Mouse (Mus musculus) midbrain, embryonic 11.5 days (tissue): ENCODE measurements around the gene Rbm46. TPM values are rescaled to one million over a fixed set of nuclear protein-coding genes. Genes with fewer than 3 reads are reported as not detected.

Source experiments
- ATAC-seq: fragments of 200-750 bp; cut with Nextera tagmentation; 2 replicates; pipeline ENCODE4 v1.8.0; 2017; ENCODE audit warnings: moderate TSS enrichment, moderate library complexity; ENCODE audit not compliant: low FRiP score
- DNase-seq: peaks from one replicate; pipeline ENCODE4 v3.0.0; 2015; ENCODE audit warnings: low spot score; ENCODE audit errors: missing footprints
- H3K27ac ChIP-seq: fragments of 300-500 bp; sonication (generic); 2 replicates; pipeline ENCODE4 v1.5.1; 2014; ENCODE audit warnings: low read depth, low read length
- H3K27me3 ChIP-seq: fragments of 300-500 bp; sonication (generic); 2 replicates; pipeline ENCODE4 v1.6.1; 2014; ENCODE audit warnings: mild to moderate bottlenecking, low read length, moderate library complexity, mixed read lengths; ENCODE audit not compliant: control insufficient read depth, insufficient read depth
- H3K36me3 ChIP-seq: fragments of 300-500 bp; sonication (generic); 2 replicates; pipeline ENCODE4 v1.6.1; 2014; ENCODE audit warnings: mild to moderate bottlenecking, low read length, moderate library complexity, mixed read lengths; ENCODE audit not compliant: control insufficient read depth, insufficient read depth
- H3K4me1 ChIP-seq: fragments of 300-500 bp; sonication (generic); 2 replicates; pipeline ENCODE4 v1.6.1; 2014; ENCODE audit warnings: low read length; ENCODE audit not compliant: control insufficient read depth, insufficient read depth
- H3K4me2 ChIP-seq: fragments of 300-500 bp; sonication (generic); 2 replicates; pipeline ENCODE4 v1.6.1; 2014; ENCODE audit warnings: mild to moderate bottlenecking, moderate library complexity
- H3K4me3 ChIP-seq: fragments of 300-500 bp; sonication (generic); 2 replicates; pipeline ENCODE4 v1.5.1; 2014; ENCODE audit warnings: low read depth, low read length
- H3K9ac ChIP-seq: fragments of 300-500 bp; sonication (generic); 2 replicates; pipeline ENCODE4 v1.6.1; 2014; ENCODE audit warnings: low read length
- H3K9me3 ChIP-seq: fragments of 300-500 bp; sonication (generic); 2 replicates; pipeline ENCODE4 v1.6.1; 2016; ENCODE audit warnings: low read length; ENCODE audit not compliant: control insufficient read depth
- WGBS: fragments of 180-500 bp; shearing (Covaris S2); extraction: QIAGEN DNeasy Blood & Tissue Kit; methylation state at CpG from one replicate; pipeline ENCODE4 v1.1.7; 2014; 5-methylcytosine and 5-hydroxymethylcytosine counted together
- polyA plus RNA-seq: library from polyadenylated mRNA; unstranded; fragments of >200 nt; fragmentation: Nextera tagmentation; extraction: Ambion mirVana; gene quantifications from 2 replicates; pipeline ENCODE4 v1.2.1, GENCODE M21; 2014

The Rbm46 gene
- 4.5 and 6.0 TPM in 2 replicates for polyA plus RNA-seq

DNA sequence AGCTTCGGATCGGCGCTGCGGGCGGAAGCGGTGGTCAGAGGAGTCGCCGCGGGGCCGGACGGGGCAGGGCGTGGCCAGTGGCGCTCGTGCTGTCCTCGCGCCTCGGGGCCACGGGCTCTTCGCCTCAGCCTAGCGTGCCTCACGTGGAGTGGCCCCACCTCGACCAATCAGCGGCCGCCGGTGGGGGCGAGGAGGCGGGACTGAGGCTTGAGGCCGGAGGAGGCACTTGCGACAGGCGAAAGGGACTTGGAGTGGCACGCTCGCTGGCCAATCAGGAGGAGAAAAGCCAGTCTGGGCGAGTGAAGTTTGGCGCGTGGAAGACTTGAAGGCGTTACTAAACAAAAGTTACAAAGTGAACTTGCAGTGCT lies at the start of gene Rbm46:
TSS of gene Rbm46 (minus strand) at position 112 of the 368 bp plus-strand sequence.
- peak; percentile 95 for ATAC-seq
- Histone ChIP-seq H3K36me3 (no peaks in the 10 kb centered on the region), H3K4me3 (peak within 1 kb of the TSS; percentile 14), H3K4me1 (no peaks in the 10 kb centered on the region), H3K9me3 (no peaks in the 10 kb centered on the region; the same call in 1 of the 2 replicates), H3K27ac (no peak within 1 kb of the TSS), H3K9ac (no peak within 1 kb of the TSS), H3K27me3 (peaks cover 17% of the 10 kb centered on the region), H3K4me2 (peak within 1 kb of the TSS; percentile 41)
- 27% methylated on average over 36 of the region's 36 CpGs for WGBS
- DNase-seq, result peak; percentile 95

DNA sequence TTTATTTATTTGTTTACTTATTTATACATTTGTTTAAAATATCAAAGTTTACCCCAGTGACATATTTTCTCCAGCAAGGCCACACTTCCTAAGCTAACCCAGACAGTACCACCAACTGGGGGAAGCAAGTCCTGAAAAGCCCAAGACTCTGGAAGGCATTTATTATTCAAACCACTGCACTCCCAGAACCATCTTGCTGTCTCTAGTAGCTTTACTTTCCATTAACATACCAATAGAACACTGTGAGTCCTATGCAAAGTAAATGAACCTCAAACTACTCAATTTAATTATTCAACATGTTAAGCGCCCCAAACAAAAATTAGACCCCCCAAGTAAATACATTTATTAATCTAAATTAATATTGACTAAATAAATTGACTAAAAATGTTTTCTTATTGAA lies 39.3 kb upstream of the Rbm46 start:
- no peak overlapping the region for H3K4me2 ChIP-seq
- H3K4me1 ChIP-seq, result no peaks in the 10 kb centered on the region
- no peak for ATAC-seq
- DNase-seq, result no peak
- H3K27me3 ChIP-seq, result no peaks in the 10 kb centered on the region
- H3K27ac ChIP-seq, result no peak overlapping the region
- H3K9me3 ChIP-seq, result no peaks in the 10 kb centered on the region
- 24% methylated on average over 1 of the region's 1 CpGs for WGBS
- no peak overlapping the region for H3K4me3 ChIP-seq
- H3K36me3 ChIP-seq, result no peaks in the 10 kb centered on the region
- no peak overlapping the region for H3K9ac ChIP-seq

DNA sequence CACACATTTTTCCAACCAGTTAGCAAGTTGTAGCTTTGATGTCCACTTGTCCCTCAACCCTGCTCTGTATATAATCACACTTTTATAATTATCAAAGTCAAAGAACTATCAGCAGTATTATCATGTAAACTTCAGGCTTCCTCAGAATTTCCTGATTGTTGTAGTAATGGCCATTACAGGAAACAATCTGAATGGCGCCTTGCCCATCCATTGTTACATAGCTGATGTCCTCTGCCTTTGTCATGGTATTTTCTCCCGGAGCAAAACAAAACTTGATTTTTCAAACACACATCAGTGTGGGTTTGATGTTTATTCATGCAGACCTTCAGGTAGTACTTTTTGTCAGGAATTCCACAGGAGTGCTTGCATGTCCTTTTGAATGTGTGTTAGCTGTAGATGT lies 32.4 kb upstream of the Rbm46 start:
- ATAC-seq, result no peak
- Histone ChIP-seq H3K9me3 (no peaks in the 10 kb centered on the region), H3K4me2 (no peak overlapping the region), H3K4me1 (peaks cover 1% of the 10 kb centered on the region), H3K36me3 (no peaks in the 10 kb centered on the region), H3K9ac (no peak overlapping the region), H3K4me3 (no peak overlapping the region), H3K27me3 (peaks cover 9% of the 10 kb centered on the region), H3K27ac (no peak overlapping the region)
- no peak for DNase-seq
- 85% methylated on average over 2 of the region's 2 CpGs for WGBS

DNA sequence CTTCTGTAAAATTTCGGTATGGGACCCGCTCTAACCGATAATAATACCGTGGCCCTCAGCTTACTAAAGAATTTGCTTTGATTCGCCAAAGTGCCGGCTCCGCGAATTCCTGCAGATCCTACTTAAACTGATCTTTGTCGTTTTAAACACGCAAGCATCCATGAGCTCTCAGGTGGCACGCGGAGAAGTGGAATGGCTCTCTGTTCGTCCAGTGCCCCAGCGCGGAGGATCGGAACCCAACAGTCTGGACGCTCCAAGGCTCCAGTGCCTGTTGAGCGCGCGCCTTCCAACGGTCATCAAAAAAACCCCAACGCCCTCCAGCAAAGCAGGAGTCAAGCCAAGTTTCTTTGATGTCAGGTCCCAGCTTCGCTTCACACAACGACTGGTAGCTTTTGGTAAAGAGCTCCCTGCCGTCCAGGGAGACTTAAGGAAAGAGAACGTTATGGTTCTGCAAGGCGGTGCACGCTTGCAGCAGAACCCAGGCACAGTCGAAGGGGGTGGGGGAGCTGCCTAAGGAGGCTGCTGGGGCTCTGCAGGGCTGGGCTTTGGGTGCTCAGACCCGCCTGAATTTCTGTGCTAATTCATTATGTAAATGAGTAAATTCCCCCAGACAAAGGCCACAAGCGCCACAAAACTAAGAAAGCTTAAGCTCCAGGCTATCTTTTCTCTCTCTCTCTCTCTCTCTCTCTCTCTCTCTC lies 28.1 kb upstream of the Rbm46 start:
- Histone ChIP-seq H3K27ac (no peak overlapping the region), H3K9me3 (no peaks in the 10 kb centered on the region; the same call in 1 of the 2 replicates), H3K4me3 (peak overlapping the region; percentile 44), H3K27me3 (peaks cover 23% of the 10 kb centered on the region), H3K36me3 (no peaks in the 10 kb centered on the region), H3K4me1 (peaks cover 5% of the 10 kb centered on the region), H3K9ac (peak overlapping the region; percentile 33; the same call in 1 of the 2 replicates), H3K4me2 (peak overlapping the region; percentile 93)
- ATAC-seq, result peak; percentile 55; the same call in 1 of the 2 replicates
- DNase-seq, result peak; percentile 93
- WGBS, result under 1% methylated on average over 31 of the region's 31 CpGs

DNA sequence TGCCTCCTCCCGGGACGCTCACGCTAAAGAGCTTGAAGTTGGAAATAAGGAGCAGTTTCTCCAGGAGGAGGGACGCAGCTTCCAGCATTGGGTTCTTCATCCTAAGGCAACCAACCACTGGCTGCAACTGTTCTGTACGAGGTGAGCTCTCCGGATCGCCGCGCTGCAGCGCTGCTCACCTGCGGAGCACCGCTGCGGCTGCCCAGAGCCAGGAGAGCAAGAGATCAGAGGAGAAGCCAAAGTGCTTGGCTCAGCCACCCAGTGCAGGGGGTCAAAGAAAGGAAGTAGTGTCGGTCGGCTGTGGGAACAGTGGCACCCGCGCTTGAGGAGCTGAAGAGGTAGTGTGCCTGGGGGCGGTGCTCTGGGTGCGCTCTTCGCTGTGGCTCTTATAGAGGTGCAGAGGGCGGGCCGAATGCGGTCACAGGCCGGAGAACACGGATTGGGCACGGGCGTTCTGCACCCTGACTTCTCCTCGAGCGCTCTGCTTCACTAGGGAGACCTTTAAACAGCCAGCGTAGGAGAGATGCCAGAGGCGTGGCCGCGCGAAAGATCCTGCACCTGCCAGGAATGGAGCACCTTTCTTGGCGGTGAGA lies 27.4 kb upstream of the Rbm46 start, which contains the start of gene Lrat:
TSS of gene Lrat (minus strand) at position 361 of the 593 bp plus-strand sequence.
- ATAC-seq (peak; percentile 77), DNase-seq (no peak)
- H3K27ac ChIP-seq, result no peak within 1 kb of the TSS
- peaks cover 23% of the 10 kb centered on the region for H3K27me3 ChIP-seq
- H3K4me1 ChIP-seq, result peaks cover 5% of the 10 kb centered on the region
- H3K9me3 ChIP-seq, result no peaks in the 10 kb centered on the region; the same call in 1 of the 2 replicates
- WGBS, result 1% methylated on average over 35 of the region's 35 CpGs
- H3K36me3 ChIP-seq, result no peaks in the 10 kb centered on the region
- H3K9ac ChIP-seq, result peak within 1 kb of the TSS; percentile 33
- H3K4me3 ChIP-seq, result peak within 1 kb of the TSS; percentile 44
- peak within 1 kb of the TSS; percentile 93 for H3K4me2 ChIP-seq

DNA sequence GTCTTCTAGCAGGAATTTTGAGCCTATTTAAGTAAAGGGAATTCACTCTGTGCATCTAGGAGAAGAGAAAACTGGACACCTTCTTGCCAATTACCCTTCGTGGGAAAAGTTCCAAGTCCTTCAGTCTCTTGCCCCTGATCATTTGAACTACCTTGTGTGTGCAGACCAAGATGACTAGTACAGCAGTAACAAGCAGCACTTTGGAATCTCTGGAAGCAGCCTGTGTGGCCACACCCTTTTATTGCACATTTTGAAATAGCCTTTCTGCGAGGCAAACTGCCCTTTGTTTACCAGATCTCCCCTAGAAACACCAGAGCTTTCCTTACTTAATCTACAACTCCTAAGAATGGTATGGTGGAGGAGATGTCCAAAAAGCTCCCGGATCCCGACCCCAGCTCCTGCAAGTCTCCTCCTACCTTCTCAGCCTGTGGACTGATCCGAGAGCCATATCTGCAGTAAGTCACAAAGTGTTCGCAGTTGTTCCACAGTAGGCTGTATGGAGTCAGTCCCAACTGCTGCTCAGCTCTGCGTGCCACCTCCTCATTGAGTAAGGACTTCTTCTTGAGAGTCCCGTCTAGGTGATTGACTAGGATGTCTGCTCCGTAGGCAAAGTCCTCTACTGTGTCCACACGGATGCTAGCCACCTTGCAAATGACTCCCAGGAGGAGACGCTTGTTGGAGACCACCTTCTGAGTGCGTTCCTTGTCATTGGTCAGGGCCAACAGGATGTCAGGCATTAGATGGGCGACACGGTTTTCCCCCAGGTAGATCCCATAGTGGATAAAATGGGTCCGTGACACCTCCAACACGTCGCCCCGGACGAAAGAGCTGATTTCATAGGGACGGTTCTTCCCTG lies 26.7 kb upstream of the Rbm46 start:
- no peaks in the 10 kb centered on the region; the same call in 1 of the 2 replicates for H3K9me3 ChIP-seq
- no peaks in the 10 kb centered on the region for H3K36me3 ChIP-seq
- peaks cover 5% of the 10 kb centered on the region for H3K4me1 ChIP-seq
- 24% methylated on average over 20 of the region's 20 CpGs for WGBS
- peak overlapping the region; percentile 44 for H3K4me3 ChIP-seq
- DNase-seq (peak; percentile 89), ATAC-seq (peak; percentile 14; the same call in 1 of the 2 replicates)
- no peak overlapping the region; the same call in 1 of the 2 replicates for H3K9ac ChIP-seq
- H3K4me2 ChIP-seq, result peak overlapping the region; percentile 93
- H3K27me3 ChIP-seq, result peaks cover 23% of the 10 kb centered on the region
- no peak overlapping the region for H3K27ac ChIP-seq

DNA sequence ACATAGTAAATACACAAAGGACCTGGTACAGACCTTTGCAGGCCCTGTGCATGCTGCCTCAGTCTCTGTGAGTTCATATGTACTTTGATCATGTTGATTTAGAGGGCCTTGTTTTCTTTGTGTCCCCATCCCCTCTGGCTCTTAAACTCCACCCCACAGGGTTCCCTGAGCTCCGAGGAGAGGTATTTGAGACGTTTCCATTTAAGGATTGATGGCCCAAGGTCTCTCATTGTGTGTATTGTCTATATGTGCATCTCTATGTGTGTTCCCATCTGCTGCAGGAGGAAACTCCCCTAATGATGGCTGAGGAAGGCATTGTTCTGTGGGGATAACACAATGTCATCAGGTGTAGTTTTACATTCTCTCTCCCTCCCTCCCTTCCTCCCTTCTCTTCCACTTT lies 12.6 kb upstream of the Rbm46 start:
- ATAC-seq, result no peak
- no peak overlapping the region for H3K4me3 ChIP-seq
- DNase-seq, result no peak
- H3K27ac ChIP-seq, result no peak overlapping the region
- H3K27me3 ChIP-seq, result no peaks in the 10 kb centered on the region
- no peak overlapping the region for H3K4me2 ChIP-seq
- H3K4me1 ChIP-seq, result no peaks in the 10 kb centered on the region
- H3K9me3 ChIP-seq, result no peaks in the 10 kb centered on the region; the same call in 1 of the 2 replicates
- H3K36me3 ChIP-seq, result no peaks in the 10 kb centered on the region
- H3K9ac ChIP-seq, result no peak overlapping the region
- 21% methylated on average over 2 of the region's 2 CpGs for WGBS

DNA sequence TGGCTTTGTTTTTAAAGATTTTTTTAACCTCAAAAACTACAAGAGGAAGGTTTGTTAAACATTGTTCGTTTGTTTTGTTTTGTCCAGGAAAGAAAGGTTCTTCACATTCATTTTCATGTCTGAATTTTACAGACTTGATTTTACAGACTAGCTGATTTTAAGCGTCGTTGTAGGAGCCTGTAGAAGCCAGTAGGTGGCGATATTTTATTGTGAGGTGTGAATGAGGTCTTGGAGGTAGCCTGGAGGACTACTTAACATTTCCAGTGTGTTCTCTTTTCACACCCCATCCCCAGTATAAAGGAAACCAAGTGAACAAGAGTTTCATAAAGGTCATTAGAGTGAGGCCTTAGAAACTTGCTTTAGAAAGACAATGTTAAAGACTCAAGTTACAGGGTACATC lies 975 bp upstream of the Rbm46 start:
- H3K9me3 ChIP-seq, result no peaks in the 10 kb centered on the region; the same call in 1 of the 2 replicates
- H3K4me3 ChIP-seq, result no peak overlapping the region
- no peak overlapping the region for H3K9ac ChIP-seq
- 2% methylated on average over 4 of the region's 4 CpGs for WGBS
- H3K27ac ChIP-seq, result no peak overlapping the region
- DNase-seq (peak; percentile 91), ATAC-seq (no peak)
- no peak overlapping the region for H3K4me2 ChIP-seq
- no peaks in the 10 kb centered on the region for H3K36me3 ChIP-seq
- H3K4me1 ChIP-seq, result no peaks in the 10 kb centered on the region
- peaks cover 17% of the 10 kb centered on the region for H3K27me3 ChIP-seq
